Mouse (Mus musculus): ENCODE data around the gene Ogfod2. TPM values are rescaled to one million over a fixed set of nuclear protein-coding genes. Genes with fewer than 3 reads are reported as not detected.

Ogfod2 gene
- total RNA-seq, 2 experiments from 2014 or later: 10.2 to 11.9 TPM

- DNase-seq: no peak
Observed at GRCm38 (mm10) chr5:124095077-124095581, 17.0 kb upstream of the Ogfod2 start.

GRCm38 (mm10) chr5:124095596-124096232 lies 16.4 kb upstream of the Ogfod2 start, which contains the start of gene Abcb9:
Abcb9 (minus strand) TSS chr5:124095798.
- peak; percentile 97 for DNase-seq

GRCm38 (mm10) chr5:124098923-124099322 lies 13.2 kb upstream of the Ogfod2 start:
- no peak for DNase-seq

GRCm38 (mm10) chr5:124100128-124101044 lies 11.7 kb upstream of the Ogfod2 start:
- DNase-seq: no peak

- DNase-seq: no peak
Observed at GRCm38 (mm10) chr5:124102326-124102725, 9.8 kb upstream of the Ogfod2 start.

- no peak for DNase-seq
Observed at GRCm38 (mm10) chr5:124103020-124103419, 9.1 kb upstream of the Ogfod2 start.

GRCm38 (mm10) chr5:124103552-124103951 lies 8.5 kb upstream of the Ogfod2 start:
- DNase-seq: no peak

- peak; percentile 59 for DNase-seq
Observed at GRCm38 (mm10) chr5:124111077-124111741, 888 bp upstream of the Ogfod2 start.

- peak; percentile 33 for DNase-seq
Observed at GRCm38 (mm10) chr5:124112531-124112930, 434 bp downstream of the Ogfod2 start.

- peak; percentile 68 for DNase-seq
Observed at GRCm38 (mm10) chr5:124113030-124113429, 933 bp downstream of the Ogfod2 start.

GRCm38 (mm10) chr5:124114276-124115025 lies 2.4 kb downstream of the Ogfod2 start:
- no peak for DNase-seq

- no peak for DNase-seq
Observed at GRCm38 (mm10) chr5:124115531-124115930, 3.4 kb downstream of the Ogfod2 start.

GRCm38 (mm10) chr5:124115990-124116845 lies 4.1 kb downstream of the Ogfod2 start, which contains the start of gene Arl6ip4:
Arl6ip4 (plus strand) TSS chr5:124116089.
- peak; percentile 87 for DNase-seq

GRCm38 (mm10) chr5:124119204-124119603 lies 7.1 kb downstream of the Ogfod2 start:
- DNase-seq: no peak

- no peak for DNase-seq
Observed at GRCm38 (mm10) chr5:124122357-124122756, 10.3 kb downstream of the Ogfod2 start.

GRCm38 (mm10) chr5:124125093-124125492 lies 13.0 kb downstream of the Ogfod2 start:
- no peak for DNase-seq

- no peak for DNase-seq
Observed at GRCm38 (mm10) chr5:124134261-124134660, 22.2 kb downstream of the Ogfod2 start.

GRCm38 (mm10) chr5:124138066-124138465 lies 26.0 kb downstream of the Ogfod2 start:
- peak; percentile 54 for DNase-seq

GRCm38 (mm10) chr5:124149028-124149427 lies 36.9 kb downstream of the Ogfod2 start:
- DNase-seq: no peak

- DNase-seq: no peak
Observed at GRCm38 (mm10) chr5:124150895-124151294, 38.8 kb downstream of the Ogfod2 start.

GRCm38 (mm10) chr5:124152734-124153133 lies 40.6 kb downstream of the Ogfod2 start:
- DNase-seq: no peak

All from heart, postnatal 4 days (tissue).